ENCODE assay signal across 8 mouse cellular contexts in the genomic region with DNA sequence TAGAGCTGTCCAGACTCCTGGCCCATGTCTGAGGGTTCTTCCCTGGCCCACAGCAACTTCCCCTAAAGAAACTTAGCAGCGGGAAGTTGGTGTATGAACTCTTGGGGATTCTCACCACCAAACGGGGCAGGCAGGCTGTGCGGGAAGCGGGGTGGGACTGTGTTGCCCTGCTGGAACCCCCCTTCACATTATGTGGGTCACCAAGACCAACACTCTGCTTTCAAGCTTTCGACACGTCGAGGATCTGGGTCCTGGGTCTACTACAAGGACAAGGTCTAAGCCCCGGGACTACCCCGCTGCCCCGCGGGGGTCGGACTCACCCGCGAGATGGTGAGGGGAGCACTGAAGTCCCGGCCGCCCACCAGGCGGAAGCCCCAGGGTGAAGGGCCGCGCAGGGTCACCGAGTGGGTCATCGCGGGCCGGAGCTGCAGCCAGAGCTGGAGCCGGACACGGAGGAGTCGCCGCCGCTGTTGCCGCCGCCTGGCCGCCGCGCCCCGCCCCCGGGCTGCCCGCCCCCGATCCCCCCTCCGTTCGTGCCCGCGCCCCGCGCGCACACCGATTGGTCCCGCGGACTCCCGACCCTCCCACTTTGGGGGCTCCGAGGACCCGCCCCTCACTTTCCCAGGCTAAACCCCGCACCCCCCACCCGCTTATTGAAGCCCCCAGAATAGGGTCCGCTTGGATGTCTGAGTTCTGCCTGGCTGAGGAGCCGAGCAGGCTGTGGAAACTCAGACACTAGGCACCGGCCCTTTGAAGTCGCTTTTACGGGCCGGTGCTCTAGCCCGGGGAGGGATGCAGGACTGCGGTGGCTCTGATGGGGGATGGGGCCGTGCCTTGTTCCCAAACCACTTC. TPM values are rescaled to one million over a fixed set of nuclear protein-coding genes. Genes with fewer than 3 reads are reported as not detected.
DNase-seq lines count a peak whose midpoint lies in the region; ATAC-seq and TF ChIP-seq lines count a peak whose summit lies in the region.

Gene Pdlim4, minus strand, starts transcription at position 495 of the 852 bp plus-strand sequence.

- peak within 1 kb of the TSS; percentile 64 for H3K27ac ChIP-seq in hindbrain, embryonic 16.5 days (ENCODE audit: low read depth, low read length)
- peak within 1 kb of the TSS; percentile 37 for H3K27ac ChIP-seq in liver, adult 2 months (replicated peaks; ENCODE audit: insufficient read depth, low read depth, low read length)
- H3K27ac ChIP-seq in neural tube, embryonic 13.5 days (replicated peaks), result 0 out of 2 replicates have a peak within 1 kb of the TSS, but pooled peaks have one; percentile 18

- H3K27me3 ChIP-seq in hindbrain, embryonic 16.5 days (replicated peaks; ENCODE audit: control insufficient read depth, insufficient read depth, low read length), result no peaks in the 10 kb centered on the region
- H3K27me3 ChIP-seq in liver, adult 2 months (ENCODE audit: control insufficient read depth, insufficient read depth, low read length), result no peaks in the 10 kb centered on the region; the same call in 1 of the 2 replicates
- peaks cover 25% of the 10 kb centered on the region for H3K27me3 ChIP-seq in neural tube, embryonic 13.5 days

- H3K36me3 ChIP-seq in hindbrain, embryonic 16.5 days (ENCODE audit: control insufficient read depth, insufficient read depth, low read length), result no peaks in the 10 kb centered on the region
- H3K36me3 ChIP-seq in liver, adult 2 months (ENCODE audit: control insufficient read depth, insufficient read depth, low read length), result no peaks in the 10 kb centered on the region
- no peaks in the 10 kb centered on the region for H3K36me3 ChIP-seq in neural tube, embryonic 13.5 days

- H3K4me2 ChIP-seq in hindbrain, embryonic 16.5 days (ENCODE audit: low read length), result peak within 1 kb of the TSS; percentile 91
- peak within 1 kb of the TSS; percentile 93 for H3K4me2 ChIP-seq in neural tube, embryonic 13.5 days

- ATAC-seq in hindbrain, embryonic 16.5 days, result peak; percentile 70
- peak; percentile 69; the same call in 1 of the 2 replicates for ATAC-seq in neural tube, embryonic 13.5 days (ENCODE audit: low read depth)

- H3K4me1 ChIP-seq in hindbrain, embryonic 16.5 days (ENCODE audit: control insufficient read depth, insufficient read depth, low read depth, low read length), result peaks cover 10% of the 10 kb centered on the region
- no peaks in the 10 kb centered on the region for H3K4me1 ChIP-seq in liver, adult 2 months (ENCODE audit: control insufficient read depth, insufficient read depth, low read length)
- H3K4me1 ChIP-seq in neural tube, embryonic 13.5 days (replicated peaks), result peaks cover 37% of the 10 kb centered on the region

- H3K79me2 ChIP-seq in liver, adult 2 months (ENCODE audit: control insufficient read depth, insufficient read depth, low read length), result no peaks in the 10 kb centered on the region

- no peak for TF ChIP-seq CTCF in liver, adult 2 months (IDR thresholded peaks at IDR 0.05; ENCODE audit: low read depth, low read length)

- DNase-seq in layer of hippocampus, adult 18-20 months (ENCODE audit: low spot score in 2 of 2), result no peak
- DNase-seq in layer of hippocampus, adult 11-12 months (ENCODE audit: low spot score), result no peak
- peak; percentile 73 for DNase-seq in adrenal gland, postnatal 10 days
- peak; percentile 86 for DNase-seq in forelimb bud, embryonic 11.5 days (ENCODE audit: low read depth, low spot score)
- no peak for DNase-seq in liver, adult 2 months (ENCODE audit: extremely low read depth, low read depth, low spot score)
- no peak for DNase-seq in right cerebral cortex, adult 2 months (ENCODE audit: low spot score in 2 of 2)

- no peak for TF ChIP-seq POLR2A in liver, adult 2 months (IDR thresholded peaks at IDR 0.05; ENCODE audit: extremely low read depth, insufficient read depth, low read length)

- peak within 1 kb of the TSS; percentile 75 for H3K9ac ChIP-seq in hindbrain, embryonic 16.5 days (ENCODE audit: low read depth, low read length)
- peak within 1 kb of the TSS; percentile 62 for H3K9ac ChIP-seq in liver, adult 2 months (ENCODE audit: low read depth, low read length)
- H3K9ac ChIP-seq in neural tube, embryonic 13.5 days, result peak within 1 kb of the TSS; percentile 74

- peak within 1 kb of the TSS; percentile 57 for H3K4me3 ChIP-seq in hindbrain, embryonic 16.5 days (ENCODE audit: low read length)
- H3K4me3 ChIP-seq in liver, adult 2 months (ENCODE audit: insufficient read depth, low read depth, low read length), result peak within 1 kb of the TSS; percentile 57; the same call in 1 of the 2 replicates
- H3K4me3 ChIP-seq in neural tube, embryonic 13.5 days, result peak within 1 kb of the TSS; percentile 58

- H3K9me3 ChIP-seq in hindbrain, embryonic 16.5 days (ENCODE audit: control insufficient read depth, low read length), result no peaks in the 10 kb centered on the region
- H3K9me3 ChIP-seq in neural tube, embryonic 13.5 days, result no peaks in the 10 kb centered on the region

- 2% methylated on average over 31 of the region's 61 CpGs for WGBS in hindbrain, embryonic 16.5 days
- 10% methylated on average over 53 of the region's 61 CpGs for WGBS in liver, adult 2 months
- WGBS in neural tube, embryonic 13.5 days, result 2% methylated on average over 58 of the region's 61 CpGs

RNA-seq across cellular contexts. Expression of gene Pdlim4, which starts in this region (rescaled TPM):
- total RNA-seq in layer of hippocampus, adult 18-20 months (2021), result 10 to 100 TPM; 14.8 to 15.4 TPM
- total RNA-seq in adrenal gland, postnatal 10 days (2021), result 10 to 100 TPM; 14.3 to 23.9 TPM
- 37.4 and 38.4 TPM in 2 replicates for polyA plus RNA-seq in hindbrain, embryonic 16.5 days (2015; fragmentation: Nextera tagmentation; extraction: Ambion mirVana)
- total RNA-seq in liver, adult 2 months (2014; rRNA removed), result 1.6 and 1.9 TPM in 2 replicates
- polyA plus RNA-seq in liver, adult 2 months (2012; rRNA removed), result 2.6 and 3.0 TPM in 2 replicates
- polyA plus RNA-seq in neural tube, embryonic 13.5 days (2015; fragmentation: Nextera tagmentation; extraction: Ambion mirVana), result 33.0 and 37.2 TPM in 2 replicates

Comparison
In these comparisons a context has a peak if more than half of its experiments do, and no peak if none do; other contexts are left out.
1. DNase-seq: peak in adrenal gland, postnatal 10 days (single experiment) and forelimb bud, embryonic 11.5 days (single experiment); none in layer of hippocampus, adult 18-20 months (0 of 2), layer of hippocampus, adult 11-12 months (single experiment), liver, adult 2 months (single experiment) and right cerebral cortex, adult 2 months (0 of 2).
2. Peak in every context shown above with its lines, with median percentiles within 50 percentile points of each other: H3K27ac ChIP-seq, H3K4me3 ChIP-seq and H3K9ac ChIP-seq.